Mouse (Mus musculus) limb, embryonic 15.5 days (tissue): ENCODE measurements around the gene Capn8. TPM values are rescaled to one million over a fixed set of nuclear protein-coding genes. Genes with fewer than 3 reads are reported as not detected.
"Not testable (repeated sequence)": the region's sequence is repeated elsewhere in the genome, so short reads cannot be mapped to it uniquely, and the experiment has no call there.

Experiments
- ATAC-seq: fragments of 200-750 bp; cut with Nextera tagmentation; 2 replicates; pipeline ENCODE4 v1.8.0; 2017; ENCODE audit warnings: low read depth, moderate TSS enrichment; ENCODE audit not compliant: insufficient number of reproducible peaks, low FRiP score, low TSS enrichment
- H3K27ac ChIP-seq: fragments of 300-500 bp; sonication (generic); 2 replicates; pipeline ENCODE4 v1.5.1; 2015; ENCODE audit warnings: moderate library complexity, mild to moderate bottlenecking, inconsistent platforms
- H3K27me3 ChIP-seq: fragments of 300-500 bp; sonication (generic); 2 replicates; pipeline ENCODE4 v1.6.1; 2015; ENCODE audit warnings: inconsistent platforms
- H3K36me3 ChIP-seq: fragments of 300-500 bp; sonication (generic); 2 replicates; pipeline ENCODE4 v1.6.1; 2015; ENCODE audit warnings: inconsistent platforms
- H3K4me1 ChIP-seq: fragments of 300-500 bp; sonication (generic); 2 replicates; pipeline ENCODE4 v1.6.1; 2015; ENCODE audit warnings: inconsistent platforms
- H3K4me2 ChIP-seq: fragments of 300-500 bp; sonication (generic); 2 replicates; pipeline ENCODE4 v1.6.1; 2015; ENCODE audit warnings: mild to moderate bottlenecking, inconsistent platforms
- H3K4me3 ChIP-seq: fragments of 300-500 bp; sonication (generic); 2 replicates; pipeline ENCODE4 v1.5.1; 2015; ENCODE audit warnings: mild to moderate bottlenecking, inconsistent platforms
- H3K9ac ChIP-seq: fragments of 300-500 bp; sonication (generic); 2 replicates; pipeline ENCODE4 v1.6.1; 2015; ENCODE audit warnings: inconsistent platforms
- H3K9me3 ChIP-seq: fragments of 300-500 bp; sonication (generic); 2 replicates; pipeline ENCODE4 v1.6.1; 2016; ENCODE audit warnings: inconsistent platforms
- WGBS: fragments of 180-500 bp; shearing (Covaris S2); methylation state at CpG from one replicate; pipeline ENCODE4 v1.1.7; 2015; 5-methylcytosine and 5-hydroxymethylcytosine counted together
- polyA plus RNA-seq: library from polyadenylated mRNA; unstranded; fragments of >200 nt; fragmentation: Nextera tagmentation; extraction: Ambion mirVana; gene quantifications from 2 replicates; pipeline ENCODE4 v1.2.1, GENCODE M21; 2015

Gene Capn8
- polyA plus RNA-seq, 1 experiment from 2014 or later: not detected

GRCm38 (mm10) chr1:182629228-182629627, 64.4 kb downstream of the Capn8 start:
- Histone ChIP-seq H3K9me3 (no peaks in the 10 kb centered on the region), H3K4me2 (no peak overlapping the region), H3K4me1 (no peaks in the 10 kb centered on the region), H3K36me3 (no peaks in the 10 kb centered on the region), H3K9ac (no peak overlapping the region), H3K27ac (no peak overlapping the region), H3K27me3 (no peaks in the 10 kb centered on the region), H3K4me3 (no peak overlapping the region)
- 89% methylated on average over 4 of the region's 4 CpGs for WGBS
- ATAC-seq: no peak

DNA sequence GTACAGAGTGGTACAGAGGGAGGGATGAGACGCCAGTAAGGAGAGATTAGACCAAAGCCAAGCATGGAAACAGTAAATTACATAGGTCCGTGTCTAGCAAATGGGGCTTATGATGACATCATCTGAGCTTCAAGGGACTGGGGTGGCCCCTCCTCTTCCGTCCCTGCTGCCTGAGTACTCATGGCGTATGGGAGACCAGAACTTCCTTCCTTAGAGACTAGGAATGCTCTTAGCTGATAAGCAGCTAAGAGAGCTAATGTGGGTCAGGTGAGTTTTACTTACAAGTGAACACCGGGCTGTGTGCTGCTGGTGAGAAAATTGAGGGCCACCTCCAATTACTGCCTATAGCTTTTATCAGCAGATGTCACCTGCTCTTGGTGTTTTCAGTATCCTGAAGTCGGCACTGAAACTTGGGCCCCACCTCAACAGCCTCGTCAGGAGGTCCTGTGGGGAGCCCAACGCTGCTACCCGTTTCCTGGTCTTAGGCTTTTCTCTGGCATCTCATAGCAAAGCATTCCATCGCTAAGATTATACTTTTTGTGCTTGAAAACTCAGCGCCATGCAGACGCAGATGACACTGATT, 69.0 kb downstream of the Capn8 start:
- no peak for ATAC-seq
- Histone ChIP-seq H3K4me2 (no peak overlapping the region), H3K9me3 (no peaks in the 10 kb centered on the region), H3K27ac (no peak overlapping the region), H3K9ac (no peak overlapping the region), H3K4me3 (no peak overlapping the region), H3K27me3 (no peaks in the 10 kb centered on the region), H3K4me1 (no peaks in the 10 kb centered on the region), H3K36me3 (no peaks in the 10 kb centered on the region)
- 78% methylated on average over 12 of the region's 12 CpGs for WGBS

GRCm38 (mm10) chr1:182639016-182639415, 74.2 kb downstream of the Capn8 start:
- ATAC-seq: no peak
- H3K27me3 ChIP-seq: no peaks in the 10 kb centered on the region
- H3K4me2 ChIP-seq: no peak overlapping the region
- H3K9me3 ChIP-seq: no peaks in the 10 kb centered on the region
- 38% methylated on average over 7 of the region's 7 CpGs for WGBS
- H3K4me3 ChIP-seq: no peak overlapping the region
- no peaks in the 10 kb centered on the region for H3K36me3 ChIP-seq
- H3K9ac ChIP-seq: no peak overlapping the region
- H3K4me1 ChIP-seq: peaks cover 12% of the 10 kb centered on the region
- no peak overlapping the region for H3K27ac ChIP-seq

- H3K9ac ChIP-seq: no peak overlapping the region
- WGBS: 72% methylated on average over 5 of the region's 5 CpGs
- no peak for ATAC-seq
- no peaks in the 10 kb centered on the region for H3K36me3 ChIP-seq
- H3K27ac ChIP-seq: no peak overlapping the region
- peaks cover 12% of the 10 kb centered on the region for H3K4me1 ChIP-seq
- no peak overlapping the region for H3K4me2 ChIP-seq
- H3K9me3 ChIP-seq: no peaks in the 10 kb centered on the region
- no peaks in the 10 kb centered on the region for H3K27me3 ChIP-seq
- H3K4me3 ChIP-seq: no peak overlapping the region
Measured at GRCm38 (mm10) chr1:182639456-182639855, 74.6 kb downstream of the Capn8 start.

DNA sequence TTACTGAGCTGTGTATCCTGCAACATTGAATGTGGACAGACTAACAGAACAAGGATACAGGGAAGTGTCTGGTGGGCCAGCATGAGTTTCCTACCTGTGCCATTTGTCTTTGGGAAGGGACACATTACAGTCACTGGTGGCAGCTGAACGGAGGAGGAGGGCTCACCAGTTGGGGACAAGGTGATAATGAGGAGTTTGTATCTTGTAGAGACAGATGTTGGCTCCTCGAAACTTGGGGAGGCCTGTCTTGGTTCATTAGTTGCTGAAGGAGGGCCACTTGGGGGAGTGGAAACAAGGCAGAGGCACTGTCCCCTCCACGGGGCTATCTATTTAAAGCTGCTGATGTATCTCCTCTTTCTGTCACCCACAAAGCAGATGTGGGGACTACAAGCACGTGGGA, 75.3 kb downstream of the Capn8 start:
- Histone ChIP-seq H3K4me2 (no peak overlapping the region), H3K27me3 (no peaks in the 10 kb centered on the region), H3K4me1 (peaks cover 14% of the 10 kb centered on the region), H3K36me3 (no peaks in the 10 kb centered on the region), H3K9ac (no peak overlapping the region), H3K27ac (no peak overlapping the region), H3K9me3 (no peaks in the 10 kb centered on the region), H3K4me3 (no peak overlapping the region)
- no peak for ATAC-seq
- 54% methylated on average over 4 of the region's 4 CpGs for WGBS

DNA sequence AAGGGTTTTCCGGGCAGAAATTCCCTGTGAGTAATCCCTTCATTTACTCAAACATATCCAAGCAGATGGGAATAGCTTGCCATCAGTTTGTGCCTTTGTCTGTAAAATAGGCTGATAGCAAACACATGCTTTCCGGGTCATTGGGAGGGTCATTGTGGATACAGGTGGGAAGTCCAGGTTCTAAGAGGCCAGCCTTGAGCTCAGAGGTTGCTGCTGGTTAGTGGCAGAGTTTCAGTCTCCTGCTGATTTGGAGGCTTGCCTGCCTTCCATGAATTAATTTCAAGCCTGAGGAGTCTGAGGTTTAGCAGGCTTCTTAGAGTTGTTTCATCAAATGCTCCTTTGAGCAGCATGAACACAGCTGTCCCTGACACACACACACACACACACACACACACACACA, 78.0 kb downstream of the Capn8 start:
- peaks cover 14% of the 10 kb centered on the region for H3K4me1 ChIP-seq
- H3K27me3 ChIP-seq: no peaks in the 10 kb centered on the region
- ATAC-seq: no peak
- no peak overlapping the region for H3K4me3 ChIP-seq
- H3K27ac ChIP-seq: no peak overlapping the region
- WGBS: 56% methylated on average over 2 of the region's 2 CpGs
- no peak overlapping the region for H3K9ac ChIP-seq
- H3K4me2 ChIP-seq: no peak overlapping the region
- H3K9me3 ChIP-seq: no peaks in the 10 kb centered on the region
- no peaks in the 10 kb centered on the region for H3K36me3 ChIP-seq

GRCm38 (mm10) chr1:182644418-182644817, 79.6 kb downstream of the Capn8 start:
- not testable (repeated sequence) for ATAC-seq, H3K9me3 ChIP-seq, H3K27me3 ChIP-seq, H3K4me3 ChIP-seq, H3K27ac ChIP-seq, H3K4me2 ChIP-seq, H3K36me3 ChIP-seq, H3K9ac ChIP-seq
- peaks cover 14% of the 10 kb centered on the region for H3K4me1 ChIP-seq
- 83% methylated on average over 8 of the region's 8 CpGs for WGBS

DNA sequence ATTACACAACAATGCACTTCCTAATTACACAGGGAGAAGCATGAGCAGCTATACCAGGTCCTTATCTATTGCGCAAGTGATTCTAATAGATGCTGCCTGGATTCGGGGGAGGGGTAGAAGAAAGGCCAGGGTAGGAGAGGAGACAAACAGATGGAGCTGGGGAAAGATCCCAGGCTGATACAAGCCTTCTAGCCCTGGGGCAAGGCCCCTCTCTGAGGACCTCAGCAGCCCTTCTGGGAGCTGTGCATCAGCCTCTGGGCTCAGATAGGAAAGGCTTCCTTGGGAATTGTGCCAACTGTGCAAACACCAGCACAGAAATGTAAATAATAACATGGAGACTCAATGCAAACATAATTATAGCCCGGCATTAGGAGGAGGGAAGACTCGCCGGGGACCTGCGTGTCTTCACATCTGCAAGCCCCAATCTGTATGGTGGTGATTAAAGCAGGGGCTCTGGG, 80.4 kb downstream of the Capn8 start:
- Histone ChIP-seq H3K4me3 (no peak overlapping the region), H3K36me3 (no peaks in the 10 kb centered on the region), H3K27ac (no peak overlapping the region), H3K4me1 (peaks cover 14% of the 10 kb centered on the region), H3K9ac (no peak overlapping the region), H3K27me3 (no peaks in the 10 kb centered on the region), H3K9me3 (no peaks in the 10 kb centered on the region), H3K4me2 (no peak overlapping the region)
- WGBS: 62% methylated on average over 6 of the region's 6 CpGs
- no peak for ATAC-seq

- Histone ChIP-seq H3K27me3 (no peaks in the 10 kb centered on the region), H3K9ac (no peak overlapping the region), H3K4me3 (no peak overlapping the region), H3K4me1 (peaks cover 14% of the 10 kb centered on the region), H3K36me3 (no peaks in the 10 kb centered on the region), H3K27ac (no peak overlapping the region), H3K4me2 (no peak overlapping the region), H3K9me3 (no peaks in the 10 kb centered on the region)
- WGBS: 65% methylated on average over 3 of the region's 3 CpGs
- ATAC-seq: no peak
Measured at GRCm38 (mm10) chr1:182646796-182647195, 82.0 kb downstream of the Capn8 start.

- Histone ChIP-seq H3K36me3 (no peaks in the 10 kb centered on the region), H3K27ac (no peak overlapping the region), H3K9ac (no peak overlapping the region), H3K4me1 (no peaks in the 10 kb centered on the region), H3K9me3 (no peaks in the 10 kb centered on the region), H3K4me3 (no peak overlapping the region), H3K4me2 (no peak overlapping the region), H3K27me3 (no peaks in the 10 kb centered on the region)
- no peak for ATAC-seq
- WGBS: 28% methylated on average over 6 of the region's 6 CpGs
Measured at GRCm38 (mm10) chr1:182657760-182658159, 93.0 kb downstream of the Capn8 start.

GRCm38 (mm10) chr1:182660365-182660764, 95.6 kb downstream of the Capn8 start:
- WGBS: 76% methylated on average over 7 of the region's 7 CpGs
- Histone ChIP-seq H3K4me3 (no peak overlapping the region), H3K9me3 (no peaks in the 10 kb centered on the region), H3K9ac (no peak overlapping the region), H3K27me3 (no peaks in the 10 kb centered on the region), H3K27ac (no peak overlapping the region), H3K36me3 (no peaks in the 10 kb centered on the region), H3K4me1 (0 out of 2 replicates have a peak, but pooled peaks cover 3% of the 10 kb centered on the region), H3K4me2 (no peak overlapping the region)
- ATAC-seq: no peak

GRCm38 (mm10) chr1:182663671-182664070, 98.9 kb downstream of the Capn8 start:
- no peak for ATAC-seq
- Histone ChIP-seq H3K4me2 (no peak overlapping the region), H3K4me1 (0 out of 2 replicates have a peak, but pooled peaks cover 3% of the 10 kb centered on the region), H3K36me3 (no peaks in the 10 kb centered on the region), H3K27me3 (no peaks in the 10 kb centered on the region), H3K4me3 (no peak overlapping the region), H3K9me3 (no peaks in the 10 kb centered on the region), H3K9ac (no peak overlapping the region), H3K27ac (no peak overlapping the region)
- 62% methylated on average over 11 of the region's 11 CpGs for WGBS

GRCm38 (mm10) chr1:182664841-182665240, 100.0 kb downstream of the Capn8 start:
- H3K36me3 ChIP-seq: no peaks in the 10 kb centered on the region
- ATAC-seq: no peak
- no peaks in the 10 kb centered on the region for H3K27me3 ChIP-seq
- H3K9me3 ChIP-seq: no peaks in the 10 kb centered on the region
- H3K9ac ChIP-seq: no peak overlapping the region
- WGBS: 50% methylated on average over 4 of the region's 4 CpGs
- H3K27ac ChIP-seq: no peak overlapping the region
- no peak overlapping the region for H3K4me3 ChIP-seq
- H3K4me1 ChIP-seq: peaks cover 8% of the 10 kb centered on the region
- no peak overlapping the region for H3K4me2 ChIP-seq
